Mouse (Mus musculus): ENCODE measurements around the gene Styxl1. TPM values are rescaled to one million over a fixed set of nuclear protein-coding genes. Genes with fewer than 3 reads are reported as not detected.

Gene Styxl1
- total RNA-seq, 2 experiments from 2014 or later = not detected

- no peak for ATAC-seq (replicated peaks; ENCODE audit: low FRiP score, poor library complexity, severe bottlenecking)
These were observed 48.8 kb downstream of the Styxl1 start for GRCm38 (mm10) chr5:135729351-135729750.

- no peak for ATAC-seq (replicated peaks; ENCODE audit: low FRiP score, poor library complexity, severe bottlenecking)
These were observed 49.8 kb downstream of the Styxl1 start for GRCm38 (mm10) chr5:135728361-135728760.

- ATAC-seq (replicated peaks; ENCODE audit: low FRiP score, poor library complexity, severe bottlenecking) = no peak
These were observed 50.3 kb downstream of the Styxl1 start for GRCm38 (mm10) chr5:135727871-135728270.

GRCm38 (mm10) chr5:135726641-135727346, 51.4 kb downstream of the Styxl1 start:
- ATAC-seq (replicated peaks; ENCODE audit: low FRiP score, poor library complexity, severe bottlenecking) = no peak

GRCm38 (mm10) chr5:135725991-135726390, 52.2 kb downstream of the Styxl1 start:
- ATAC-seq (replicated peaks; ENCODE audit: low FRiP score, poor library complexity, severe bottlenecking) = no peak

GRCm38 (mm10) chr5:135725391-135725841, 52.8 kb downstream of the Styxl1 start:
- ATAC-seq (replicated peaks; ENCODE audit: low FRiP score, poor library complexity, severe bottlenecking) = no peak

GRCm38 (mm10) chr5:135724536-135725322, 53.5 kb downstream of the Styxl1 start:
- ATAC-seq (replicated peaks; ENCODE audit: low FRiP score, poor library complexity, severe bottlenecking) = no peak

GRCm38 (mm10) chr5:135723165-135723751, 54.9 kb downstream of the Styxl1 start:
- no peak for ATAC-seq (replicated peaks; ENCODE audit: low FRiP score, poor library complexity, severe bottlenecking)

GRCm38 (mm10) chr5:135722121-135722520, 56.1 kb downstream of the Styxl1 start:
- ATAC-seq (replicated peaks; ENCODE audit: low FRiP score, poor library complexity, severe bottlenecking) = no peak

- no peak for ATAC-seq (replicated peaks; ENCODE audit: low FRiP score, poor library complexity, severe bottlenecking)
These were observed 57.1 kb downstream of the Styxl1 start for GRCm38 (mm10) chr5:135721076-135721475.

- ATAC-seq (replicated peaks; ENCODE audit: low FRiP score, poor library complexity, severe bottlenecking) = no peak
These were observed 58.1 kb downstream of the Styxl1 start for GRCm38 (mm10) chr5:135720121-135720520.

GRCm38 (mm10) chr5:135719586-135720120, 58.5 kb downstream of the Styxl1 start:
- ATAC-seq (replicated peaks; ENCODE audit: low FRiP score, poor library complexity, severe bottlenecking) = no peak

- no peak for ATAC-seq (replicated peaks; ENCODE audit: low FRiP score, poor library complexity, severe bottlenecking)
These were observed 62.6 kb downstream of the Styxl1 start for GRCm38 (mm10) chr5:135715624-135716023.

GRCm38 (mm10) chr5:135713441-135714218, 64.6 kb downstream of the Styxl1 start:
- ATAC-seq (replicated peaks; ENCODE audit: low FRiP score, poor library complexity, severe bottlenecking) = no peak

- no peak for ATAC-seq (replicated peaks; ENCODE audit: low FRiP score, poor library complexity, severe bottlenecking)
These were observed 65.4 kb downstream of the Styxl1 start for GRCm38 (mm10) chr5:135712803-135713202.

GRCm38 (mm10) chr5:135711582-135712355, 66.4 kb downstream of the Styxl1 start:
- ATAC-seq (replicated peaks; ENCODE audit: low FRiP score, poor library complexity, severe bottlenecking) = no peak

GRCm38 (mm10) chr5:135710599-135711214, 67.5 kb downstream of the Styxl1 start:
- ATAC-seq (replicated peaks; ENCODE audit: low FRiP score, poor library complexity, severe bottlenecking) = no peak

- no peak for ATAC-seq (replicated peaks; ENCODE audit: low FRiP score, poor library complexity, severe bottlenecking)
These were observed 68.5 kb downstream of the Styxl1 start for GRCm38 (mm10) chr5:135709716-135710115.

- ATAC-seq (replicated peaks; ENCODE audit: low FRiP score, poor library complexity, severe bottlenecking) = no peak
These were observed 70.3 kb downstream of the Styxl1 start for GRCm38 (mm10) chr5:135707855-135708254.

All from erythroid progenitor cell, adult 5-6 weeks (primary cell).